Mouse (Mus musculus): ENCODE data around the gene Cyb561a3. TPM values are rescaled to one million over a fixed set of nuclear protein-coding genes. Genes with fewer than 3 reads are reported as not detected.
A peak's percentile ranks its signal among the peaks of the same experiment; 100 is the strongest.

Gene Cyb561a3
- polyA plus RNA-seq, 1 experiment = 15.5 TPM

DNA sequence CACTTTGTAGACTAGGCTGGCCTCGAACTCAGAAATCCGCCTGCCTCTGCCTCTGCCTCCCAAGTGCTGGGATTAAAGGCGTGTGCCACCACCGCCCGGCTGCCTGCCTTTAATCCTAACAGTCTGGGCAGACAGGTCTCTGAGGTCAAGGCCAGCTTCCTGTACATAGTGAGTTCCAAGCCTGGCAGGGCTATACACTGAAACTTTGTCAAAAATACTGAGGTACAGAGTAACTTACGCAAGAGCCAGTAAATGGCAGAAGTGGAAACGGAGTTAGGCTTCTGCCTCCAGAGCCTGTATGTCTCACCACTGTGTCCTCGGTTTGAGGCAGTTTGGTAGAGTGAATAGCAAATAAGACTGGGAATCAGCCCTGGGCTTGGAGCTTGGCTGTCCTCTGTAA is 10.3 kb downstream of the Cyb561a3 start:
- H3K27ac ChIP-seq (ENCODE audit: insufficient read depth, low read length) = no peak overlapping the region
- TF ChIP-seq POLR2A (IDR thresholded peaks at IDR 0.05; ENCODE audit: extremely low read depth, insufficient read depth, low read length) (no peak), CTCF (IDR thresholded peaks at IDR 0.05; ENCODE audit: extremely low read depth, insufficient read depth, low read length) (no peak)
- H3K4me3 ChIP-seq (ENCODE audit: insufficient read depth, low read length) = no peak overlapping the region
- no peaks in the 10 kb centered on the region for H3K4me1 ChIP-seq (ENCODE audit: control insufficient read depth, insufficient read depth, low read length)

DNA sequence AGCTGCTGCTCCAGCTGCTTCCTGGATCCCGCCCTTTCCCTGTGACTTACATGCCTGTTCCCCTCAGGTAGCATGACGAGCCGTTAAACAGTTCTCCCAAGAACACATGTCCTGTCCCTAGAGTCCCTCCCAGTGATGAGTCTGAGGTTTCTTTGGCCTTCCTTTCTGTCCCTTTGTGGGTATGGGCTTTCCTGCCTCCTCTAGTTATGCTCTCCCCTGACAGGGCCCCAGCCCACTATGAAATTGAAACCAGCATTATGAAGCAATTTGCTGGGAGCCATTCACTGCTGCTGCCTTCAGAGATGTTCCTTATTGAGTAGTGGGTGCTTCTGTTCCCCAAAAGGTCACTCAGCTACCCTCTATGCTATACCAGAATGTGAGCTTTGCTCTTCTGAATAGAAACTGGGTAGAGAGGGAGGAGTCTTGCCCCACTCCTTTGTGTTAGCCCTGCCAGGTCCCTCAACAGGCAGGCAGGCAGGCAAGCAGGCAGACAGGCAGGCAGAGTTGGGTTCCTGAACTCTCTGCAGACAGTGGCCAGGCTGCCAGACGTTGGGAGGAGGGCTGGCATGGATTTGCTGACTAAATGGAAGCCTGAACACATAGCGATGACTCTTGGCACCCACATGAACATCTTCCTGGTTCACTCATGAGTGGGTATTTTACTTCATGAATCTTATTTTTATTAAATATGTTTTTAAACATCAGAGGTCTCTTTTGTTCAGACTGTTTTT is 12.3 kb downstream of the Cyb561a3 start:
- TF ChIP-seq CTCF (IDR thresholded peaks at IDR 0.05; ENCODE audit: extremely low read depth, insufficient read depth, low read length) (no peak), POLR2A (IDR thresholded peaks at IDR 0.05; ENCODE audit: extremely low read depth, insufficient read depth, low read length) (no peak)
- H3K4me1 ChIP-seq (ENCODE audit: control insufficient read depth, insufficient read depth, low read length) = no peaks in the 10 kb centered on the region
- no peak overlapping the region for H3K4me3 ChIP-seq (ENCODE audit: insufficient read depth, low read length)
- no peak overlapping the region for H3K27ac ChIP-seq (ENCODE audit: insufficient read depth, low read length)

DNA sequence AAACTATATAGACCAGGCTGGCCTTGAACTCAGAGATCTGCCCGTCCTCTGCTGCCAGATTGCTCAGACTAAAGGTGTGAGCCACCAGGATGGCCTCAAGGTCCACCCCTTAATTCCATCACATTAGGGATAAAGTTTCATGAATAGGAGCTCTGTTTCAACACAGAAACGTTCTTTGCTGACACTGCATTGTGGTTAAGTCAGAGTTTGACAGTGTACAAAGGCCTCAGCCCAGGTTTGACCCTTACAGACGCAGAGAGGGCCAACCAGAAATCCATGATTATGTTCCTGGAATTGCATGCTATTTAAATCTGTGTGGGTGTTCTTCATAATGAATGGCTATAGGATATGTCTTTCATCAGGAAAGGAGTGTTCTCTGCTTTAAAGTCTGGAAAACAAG is 13.3 kb downstream of the Cyb561a3 start:
- TF ChIP-seq POLR2A (IDR thresholded peaks at IDR 0.05; ENCODE audit: extremely low read depth, insufficient read depth, low read length) (no peak), CTCF (IDR thresholded peaks at IDR 0.05; ENCODE audit: extremely low read depth, insufficient read depth, low read length) (no peak)
- Histone ChIP-seq H3K27ac (ENCODE audit: insufficient read depth, low read length) (no peak overlapping the region), H3K4me3 (ENCODE audit: insufficient read depth, low read length) (no peak overlapping the region)

DNA sequence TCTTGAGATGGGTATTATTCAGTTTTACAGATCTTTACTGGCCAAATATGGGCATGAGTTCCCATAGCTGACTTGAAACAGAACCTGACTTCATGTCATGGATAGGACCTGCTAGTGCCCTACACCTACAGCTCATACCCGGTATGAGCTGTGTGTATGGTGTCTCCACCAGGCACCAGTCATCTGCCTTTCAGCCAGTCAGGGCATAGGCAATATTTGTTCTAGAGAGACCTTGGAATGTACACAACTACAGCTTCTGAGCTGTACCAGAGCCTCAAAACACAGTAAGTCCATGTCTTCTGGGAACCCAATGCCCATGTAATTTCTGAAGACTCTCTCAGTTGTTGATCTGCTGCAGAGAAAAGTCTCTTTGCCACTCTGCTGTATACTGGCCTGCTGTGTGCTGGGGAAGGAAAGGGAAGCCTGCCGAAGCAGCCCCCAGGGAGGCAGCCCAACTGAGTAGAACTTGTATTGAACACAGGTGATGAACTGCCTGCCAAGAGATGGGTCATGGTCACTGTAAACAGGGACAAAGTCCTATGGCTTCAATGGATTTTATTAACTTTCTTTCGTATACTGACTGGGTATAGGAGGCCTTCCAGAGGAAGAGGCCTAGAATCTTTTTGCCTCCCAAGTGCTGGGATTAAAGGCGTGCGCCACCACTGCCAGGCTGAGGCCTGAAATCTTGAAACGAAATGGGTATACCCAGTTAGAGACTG is 14.8 kb downstream of the Cyb561a3 start:
- no peak overlapping the region for H3K4me3 ChIP-seq (ENCODE audit: insufficient read depth, low read length)
- H3K27ac ChIP-seq (ENCODE audit: insufficient read depth, low read length) = no peak overlapping the region
- no peak for TF ChIP-seq CTCF (IDR thresholded peaks at IDR 0.05; ENCODE audit: extremely low read depth, insufficient read depth, low read length)
- TF ChIP-seq POLR2A (IDR thresholded peaks at IDR 0.05; ENCODE audit: extremely low read depth, insufficient read depth, low read length) = no peak
- no peaks in the 10 kb centered on the region for H3K4me1 ChIP-seq (ENCODE audit: control insufficient read depth, insufficient read depth, low read length)

More for the DNA sequence above, 13.3 kb downstream of the Cyb561a3 start:
- H3K4me1 ChIP-seq (ENCODE audit: control insufficient read depth, insufficient read depth, low read length) = no peaks in the 10 kb centered on the region

DNA sequence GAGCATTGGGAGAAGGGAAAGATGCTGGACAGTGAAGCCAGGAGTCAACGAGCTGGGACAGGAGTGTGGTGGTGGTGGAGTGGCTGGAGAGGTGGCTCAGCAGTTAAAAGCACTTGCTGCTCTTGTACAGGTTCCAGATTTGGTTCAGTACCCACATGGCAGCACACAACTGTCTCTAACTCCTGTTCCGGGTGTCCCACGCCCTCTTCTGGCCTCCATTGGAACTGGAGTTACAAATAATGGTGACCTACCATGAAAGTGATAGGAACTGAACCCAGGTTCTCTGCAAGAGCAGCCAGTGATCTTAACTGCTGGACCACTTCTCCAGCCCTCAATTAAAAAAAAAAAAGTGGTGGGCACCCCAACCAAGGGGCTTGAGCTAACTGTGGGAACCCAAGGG is 21.2 kb downstream of the Cyb561a3 start:
- no peak overlapping the region for H3K4me3 ChIP-seq (ENCODE audit: insufficient read depth, low read length)
- H3K27ac ChIP-seq (ENCODE audit: insufficient read depth, low read length) = no peak overlapping the region
- H3K4me1 ChIP-seq (ENCODE audit: control insufficient read depth, insufficient read depth, low read length) = peaks cover 2% of the 10 kb centered on the region; the same call in 1 of the 2 replicates
- TF ChIP-seq POLR2A (IDR thresholded peaks at IDR 0.05; ENCODE audit: extremely low read depth, insufficient read depth, low read length) = no peak
- 0 out of 2 replicates have a peak, but pooled peaks have one; percentile 2 for TF ChIP-seq CTCF (IDR thresholded peaks at IDR 0.05; ENCODE audit: extremely low read depth, insufficient read depth, low read length)

DNA sequence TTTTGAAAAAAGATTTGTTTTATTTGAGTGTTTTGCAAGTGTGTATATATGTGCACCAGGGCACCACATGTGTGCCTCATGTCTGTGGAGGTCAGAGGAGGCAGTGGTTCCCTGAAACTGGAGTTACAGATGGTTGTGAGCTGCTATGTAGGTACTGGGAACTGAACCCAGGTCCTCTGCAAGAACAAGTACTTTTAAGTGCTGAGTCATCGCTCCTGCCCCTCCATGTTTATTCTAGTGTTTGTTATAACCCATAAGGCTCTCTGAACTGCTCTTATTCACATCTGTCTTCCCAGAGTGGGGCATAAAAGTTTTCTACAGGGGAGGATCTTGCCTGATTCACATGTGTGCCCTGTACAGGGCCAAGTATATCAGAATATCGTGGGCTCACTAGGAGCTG is 22.7 kb downstream of the Cyb561a3 start:
- H3K4me3 ChIP-seq (ENCODE audit: insufficient read depth, low read length) = no peak overlapping the region
- no peak overlapping the region for H3K27ac ChIP-seq (ENCODE audit: insufficient read depth, low read length)
- peaks cover 2% of the 10 kb centered on the region; the same call in 1 of the 2 replicates for H3K4me1 ChIP-seq (ENCODE audit: control insufficient read depth, insufficient read depth, low read length)
- no peak for TF ChIP-seq CTCF (IDR thresholded peaks at IDR 0.05; ENCODE audit: extremely low read depth, insufficient read depth, low read length)
- TF ChIP-seq POLR2A (IDR thresholded peaks at IDR 0.05; ENCODE audit: extremely low read depth, insufficient read depth, low read length) = no peak

DNA sequence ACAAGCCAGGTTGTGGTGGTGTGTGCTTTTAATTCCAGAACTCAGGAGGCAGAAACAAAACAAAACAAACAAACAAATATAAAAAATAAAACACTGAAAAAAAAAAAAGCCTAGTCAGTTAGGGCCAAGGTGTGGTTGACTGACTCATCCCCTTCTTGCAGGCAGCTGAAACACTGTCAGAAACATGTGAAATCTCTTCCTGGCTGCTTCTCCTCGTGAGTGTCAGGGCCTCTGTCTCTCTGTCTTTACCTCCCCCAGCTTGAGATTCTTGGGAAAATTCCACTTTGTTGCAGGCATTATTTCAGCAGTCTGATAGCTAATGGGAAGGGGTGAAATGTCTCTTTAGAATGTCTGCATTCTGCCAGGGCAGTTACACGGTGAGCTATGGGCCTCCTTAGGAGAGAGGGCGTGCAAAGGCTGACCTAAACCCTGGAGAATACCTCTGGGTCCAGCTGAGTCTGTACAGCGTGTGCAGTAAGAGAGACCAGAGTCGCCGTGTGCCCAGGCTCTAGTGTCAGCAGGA is 25.3 kb downstream of the Cyb561a3 start:
- no peak for TF ChIP-seq POLR2A (IDR thresholded peaks at IDR 0.05; ENCODE audit: extremely low read depth, insufficient read depth, low read length)
- no peak for TF ChIP-seq CTCF (IDR thresholded peaks at IDR 0.05; ENCODE audit: extremely low read depth, insufficient read depth, low read length)
- Histone ChIP-seq H3K4me3 (ENCODE audit: insufficient read depth, low read length) (peak overlapping the region; percentile 0; the same call in 1 of the 2 replicates), H3K27ac (ENCODE audit: insufficient read depth, low read length) (peak overlapping the region; percentile 69), H3K4me1 (ENCODE audit: control insufficient read depth, insufficient read depth, low read length) (peaks cover 2% of the 10 kb centered on the region; the same call in 1 of the 2 replicates)

DNA sequence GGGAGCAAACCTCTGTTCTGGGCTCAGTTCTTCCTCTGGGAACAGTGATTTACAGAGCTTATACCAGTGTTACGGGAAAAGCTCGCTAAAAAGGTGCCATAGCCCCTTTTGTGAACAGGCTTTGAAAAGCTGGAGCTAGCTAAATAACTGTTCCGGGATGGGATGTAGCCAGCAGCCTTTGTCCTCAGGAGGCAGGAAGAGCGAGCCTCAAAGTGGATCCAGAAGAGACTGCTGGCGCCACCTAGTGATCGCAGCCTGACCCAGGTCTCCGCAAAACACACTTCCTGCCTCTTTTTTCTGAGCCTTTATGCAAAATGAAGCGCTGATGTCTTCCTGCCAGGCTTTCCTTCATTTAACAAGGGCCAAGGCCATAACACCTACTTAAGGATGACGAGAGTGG is 25.8 kb downstream of the Cyb561a3 start:
- Histone ChIP-seq H3K4me3 (ENCODE audit: insufficient read depth, low read length) (peak overlapping the region; percentile 0; the same call in 1 of the 2 replicates), H3K4me1 (ENCODE audit: control insufficient read depth, insufficient read depth, low read length) (peaks cover 2% of the 10 kb centered on the region; the same call in 1 of the 2 replicates), H3K27ac (ENCODE audit: insufficient read depth, low read length) (peak overlapping the region; percentile 69)
- TF ChIP-seq POLR2A (IDR thresholded peaks at IDR 0.05; ENCODE audit: extremely low read depth, insufficient read depth, low read length) = peak; percentile 36; the same call in 1 of the 2 replicates
- TF ChIP-seq CTCF (IDR thresholded peaks at IDR 0.05; ENCODE audit: extremely low read depth, insufficient read depth, low read length) = peak; percentile 79

DNA sequence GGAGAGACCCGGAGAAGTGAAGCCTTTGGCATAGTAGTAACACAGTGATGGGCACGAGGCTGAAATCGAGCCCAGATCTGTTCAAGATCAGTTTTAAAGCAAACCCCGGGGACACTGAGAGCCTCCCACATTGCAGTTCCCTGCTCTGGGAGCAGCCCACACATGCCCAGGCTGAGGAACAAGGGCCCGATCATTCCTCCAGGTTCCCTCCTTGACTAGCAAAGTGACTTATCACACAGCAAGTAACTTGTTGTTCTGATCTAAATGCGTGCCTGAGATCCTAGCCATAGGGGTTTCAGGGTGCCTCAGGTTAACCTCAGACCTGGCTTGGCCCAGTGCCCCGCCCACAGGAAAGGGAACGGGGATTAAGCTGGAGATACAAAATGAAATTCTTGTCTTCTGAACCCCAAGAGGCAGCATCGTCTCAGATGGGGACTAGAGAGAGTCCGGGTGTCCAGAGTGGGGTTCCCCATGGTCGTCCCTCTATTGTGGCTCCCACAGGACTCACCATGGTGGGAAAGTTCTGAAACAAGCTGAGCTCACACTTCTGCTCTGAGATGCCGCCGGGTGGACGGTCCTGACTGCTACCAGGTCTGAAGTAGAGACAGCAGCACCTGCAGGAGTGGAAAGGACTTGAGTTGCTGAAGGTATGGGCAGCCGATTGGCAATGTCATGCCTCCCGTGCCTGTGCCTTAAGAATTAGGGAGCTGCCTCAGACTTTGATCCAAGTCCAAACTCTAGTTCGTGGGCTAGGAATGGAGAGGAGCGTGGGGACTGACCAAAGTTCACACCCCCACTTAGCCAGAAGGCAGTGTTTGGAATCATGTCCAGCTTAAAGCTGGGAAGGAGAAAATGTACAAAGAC is 26.9 kb downstream of the Cyb561a3 start:
- Histone ChIP-seq H3K4me1 (ENCODE audit: control insufficient read depth, insufficient read depth, low read length) (peaks cover 2% of the 10 kb centered on the region; the same call in 1 of the 2 replicates), H3K4me3 (ENCODE audit: insufficient read depth, low read length) (no peak overlapping the region), H3K27ac (ENCODE audit: insufficient read depth, low read length) (0 out of 2 replicates have a peak overlapping the region, but pooled peaks have one; percentile 2)
- TF ChIP-seq POLR2A (IDR thresholded peaks at IDR 0.05; ENCODE audit: extremely low read depth, insufficient read depth, low read length) = no peak
- TF ChIP-seq CTCF (IDR thresholded peaks at IDR 0.05; ENCODE audit: extremely low read depth, insufficient read depth, low read length) = no peak

Data from cortical plate, adult 2 months (tissue).